Mouse (Mus musculus): ENCODE data around the gene Cnnm4. TPM values are rescaled to one million over a fixed set of nuclear protein-coding genes. Genes with fewer than 3 reads are reported as not detected.

The Cnnm4 gene
- polyA plus RNA-seq (2014; fragmentation: Nextera tagmentation; extraction: Ambion mirVana), result 10.9 and 11.0 TPM in 2 replicates

DNA sequence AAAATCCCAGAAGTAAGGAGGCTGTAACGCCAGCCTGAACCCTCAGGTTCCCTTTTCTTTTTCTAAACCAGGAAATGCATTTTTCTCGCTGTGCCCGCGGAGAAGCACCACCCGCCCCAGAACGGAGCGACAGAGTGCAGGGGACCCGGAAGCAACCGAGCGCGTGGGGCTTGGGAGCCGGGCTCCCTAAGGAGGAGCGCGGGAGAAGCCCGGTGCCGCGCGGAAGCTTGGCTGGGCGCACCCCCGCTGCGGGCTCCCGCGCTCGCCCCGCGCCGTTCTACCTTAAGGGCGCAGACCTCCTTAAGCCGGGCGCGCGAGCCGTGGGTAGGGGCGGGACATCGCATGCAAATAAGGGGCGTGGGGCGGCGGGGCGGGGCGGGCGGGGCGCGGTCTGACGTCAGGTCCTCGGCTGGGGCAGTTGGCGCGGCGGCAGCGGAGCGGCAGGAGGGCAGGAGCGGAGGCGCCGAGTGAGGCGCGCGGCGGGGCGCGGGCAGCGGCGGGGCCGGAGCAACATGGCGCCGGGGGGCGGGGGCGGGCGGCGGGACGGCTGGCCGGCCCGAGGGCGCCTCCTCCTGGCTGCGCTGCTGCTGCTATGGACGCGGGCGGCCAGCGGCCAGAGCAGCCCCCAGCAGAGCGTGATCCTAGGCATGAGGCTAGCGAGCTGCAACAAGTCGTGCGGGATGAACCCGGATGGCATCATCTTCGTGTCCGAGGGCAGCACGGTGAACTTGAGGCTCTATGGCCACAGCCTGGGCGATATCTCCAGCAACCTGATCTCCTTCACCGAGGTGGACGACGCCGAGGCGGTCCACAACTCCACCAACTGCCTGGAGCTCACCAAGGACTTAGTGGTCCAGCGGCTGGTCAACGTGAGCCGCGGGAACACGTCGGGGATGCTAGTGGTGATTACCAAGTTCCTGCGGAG, at the start of gene Cnnm4:
Gene Cnnm4, plus strand, starts transcription at position 440 of the 925 bp plus-strand sequence.
- Histone ChIP-seq H3K4me3 (ENCODE audit: low read depth, low read length) (peak within 1 kb of the TSS; percentile 55), H3K4me2 (peak within 1 kb of the TSS; percentile 89), H3K27ac (ENCODE audit: low read depth) (peak within 1 kb of the TSS; percentile 1; the same call in 1 of the 2 replicates), H3K27me3 (ENCODE audit: insufficient read depth, low read length) (no peaks in the 10 kb centered on the region), H3K4me1 (ENCODE audit: insufficient read depth) (peaks cover 36% of the 10 kb centered on the region), H3K9me3 (ENCODE audit: low read depth, low read length) (no peaks in the 10 kb centered on the region), H3K36me3 (ENCODE audit: insufficient read depth) (no peaks in the 10 kb centered on the region), H3K9ac (peak within 1 kb of the TSS; percentile 65)
- DNase-seq (peak; percentile 93), ATAC-seq (ENCODE audit: insufficient read depth) (peak; percentile 93)
- WGBS, result under 1% methylated on average over 78 of the region's 98 CpGs
- TF ChIP-seq CTCF (IDR thresholded peaks at IDR 0.05; ENCODE audit: low read depth), result peak; percentile 49

DNA sequence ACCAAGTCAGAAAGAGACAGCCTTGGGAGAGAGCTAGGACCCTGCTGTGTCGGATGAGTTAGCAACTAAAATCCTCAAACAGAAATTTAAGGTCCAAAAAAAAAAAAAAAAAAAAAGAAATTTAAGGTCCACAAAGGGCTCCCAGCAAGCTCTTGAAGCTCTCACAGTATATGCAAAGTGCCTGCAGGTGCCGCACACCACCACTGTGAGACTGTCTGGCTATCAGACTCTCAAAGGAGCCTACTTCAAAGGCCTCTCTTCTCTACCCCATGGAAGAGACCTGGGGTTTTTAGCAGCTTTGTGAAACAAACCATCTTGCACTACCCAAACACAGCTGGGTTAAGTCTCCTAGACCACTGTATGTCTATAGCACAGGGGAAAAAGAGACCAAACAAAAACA, 41.9 kb upstream of the Cnnm4 start:
- TF ChIP-seq CTCF (IDR thresholded peaks at IDR 0.05; ENCODE audit: low read depth), result no peak
- Histone ChIP-seq H3K36me3 (ENCODE audit: insufficient read depth) (peaks cover 80% of the 10 kb centered on the region), H3K9ac (no peak overlapping the region), H3K4me3 (ENCODE audit: low read depth, low read length) (no peak overlapping the region), H3K9me3 (ENCODE audit: low read depth, low read length) (no peaks in the 10 kb centered on the region), H3K4me2 (no peak overlapping the region), H3K4me1 (ENCODE audit: insufficient read depth) (no peaks in the 10 kb centered on the region), H3K27me3 (ENCODE audit: insufficient read depth, low read length) (no peaks in the 10 kb centered on the region), H3K27ac (ENCODE audit: low read depth) (no peak overlapping the region)
- WGBS, result 90% methylated on average over 2 of the region's 2 CpGs
- DNase-seq (no peak), ATAC-seq (ENCODE audit: insufficient read depth) (no peak)

DNA sequence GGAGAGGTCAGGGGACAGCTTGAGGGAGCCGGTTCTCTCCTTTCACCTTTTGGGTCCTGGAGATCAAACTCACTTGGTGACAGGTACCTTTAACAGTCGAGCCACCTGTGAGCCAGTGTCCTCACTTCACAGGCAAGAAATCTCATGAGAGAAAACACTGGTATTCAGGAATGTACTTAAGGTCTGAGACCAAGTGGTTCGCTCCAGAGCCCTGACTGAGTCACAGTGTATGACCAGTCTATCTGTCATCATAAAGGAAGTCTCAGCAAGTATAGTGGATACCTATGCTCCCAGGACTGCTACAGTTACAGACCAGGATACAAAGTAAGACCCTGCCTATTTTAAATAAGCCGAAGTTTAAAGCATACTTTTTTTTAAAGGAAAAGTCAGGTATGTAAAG, 38.4 kb upstream of the Cnnm4 start:
- Histone ChIP-seq H3K27me3 (ENCODE audit: insufficient read depth, low read length) (no peaks in the 10 kb centered on the region), H3K4me1 (ENCODE audit: insufficient read depth) (no peaks in the 10 kb centered on the region), H3K36me3 (ENCODE audit: insufficient read depth) (peaks cover 78% of the 10 kb centered on the region), H3K27ac (ENCODE audit: low read depth) (no peak overlapping the region), H3K4me3 (ENCODE audit: low read depth, low read length) (no peak overlapping the region), H3K9ac (no peak overlapping the region), H3K4me2 (no peak overlapping the region), H3K9me3 (ENCODE audit: low read depth, low read length) (no peaks in the 10 kb centered on the region)
- 55% methylated on average over 4 of the region's 4 CpGs for whole genome bisulfite sequencing
- DNase-seq (no peak), ATAC-seq (ENCODE audit: insufficient read depth) (no peak)
- no peak for TF ChIP-seq CTCF (IDR thresholded peaks at IDR 0.05; ENCODE audit: low read depth)

DNA sequence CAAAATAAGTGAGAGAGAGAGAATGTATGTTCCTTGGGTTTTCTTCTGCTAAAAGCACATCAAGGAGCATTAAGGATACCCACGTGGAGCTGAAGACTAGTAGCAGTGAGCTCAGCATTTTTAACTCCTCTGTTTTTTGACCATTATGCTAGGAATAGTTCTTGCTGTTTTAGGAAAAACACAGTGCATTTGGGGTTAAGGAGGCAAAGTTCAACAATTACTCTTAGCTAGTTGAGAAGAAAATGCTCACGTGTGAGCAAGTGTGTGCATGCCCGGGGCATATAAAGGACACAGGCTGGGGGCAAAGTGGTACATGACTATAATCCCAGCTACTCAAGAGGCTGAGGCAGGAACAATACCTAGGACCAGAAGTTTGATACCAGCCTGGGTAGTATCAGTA, 37.8 kb upstream of the Cnnm4 start:
- 81% methylated on average over 3 of the region's 3 CpGs for WGBS
- no peaks in the 10 kb centered on the region for H3K4me1 ChIP-seq (ENCODE audit: insufficient read depth)
- H3K4me2 ChIP-seq, result no peak overlapping the region
- DNase-seq, result no peak
- ATAC-seq (ENCODE audit: insufficient read depth), result no peak
- H3K9me3 ChIP-seq (ENCODE audit: low read depth, low read length), result no peaks in the 10 kb centered on the region
- no peak overlapping the region for H3K4me3 ChIP-seq (ENCODE audit: low read depth, low read length)
- H3K36me3 ChIP-seq (ENCODE audit: insufficient read depth), result peaks cover 76% of the 10 kb centered on the region
- H3K27ac ChIP-seq (ENCODE audit: low read depth), result no peak overlapping the region
- no peaks in the 10 kb centered on the region for H3K27me3 ChIP-seq (ENCODE audit: insufficient read depth, low read length)
- TF ChIP-seq CTCF (IDR thresholded peaks at IDR 0.05; ENCODE audit: low read depth), result no peak
- no peak overlapping the region for H3K9ac ChIP-seq

DNA sequence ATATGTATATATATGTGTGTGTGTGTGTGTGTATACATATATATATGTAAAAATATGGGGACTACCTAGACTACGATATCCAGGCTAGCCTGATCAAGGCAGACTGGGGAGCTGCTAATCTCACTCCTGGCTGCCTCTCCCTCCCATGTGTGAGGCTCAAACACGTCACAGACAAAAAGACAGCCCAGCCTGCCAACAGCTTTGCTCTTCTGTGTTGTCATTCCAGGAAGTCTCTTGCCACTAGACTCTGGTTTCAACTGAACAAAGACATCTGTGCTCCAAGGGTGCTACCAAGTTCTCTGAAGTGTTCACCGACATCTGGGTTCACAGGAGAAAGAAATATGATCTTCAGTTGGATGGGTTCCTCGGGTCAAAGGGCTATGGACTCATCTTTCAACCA, 36.3 kb upstream of the Cnnm4 start:
- no peak overlapping the region for H3K4me3 ChIP-seq (ENCODE audit: low read depth, low read length)
- peaks cover 77% of the 10 kb centered on the region for H3K36me3 ChIP-seq (ENCODE audit: insufficient read depth)
- no peaks in the 10 kb centered on the region for H3K9me3 ChIP-seq (ENCODE audit: low read depth, low read length)
- no peaks in the 10 kb centered on the region for H3K27me3 ChIP-seq (ENCODE audit: insufficient read depth, low read length)
- no peak overlapping the region for H3K9ac ChIP-seq
- TF ChIP-seq CTCF (IDR thresholded peaks at IDR 0.05; ENCODE audit: low read depth), result no peak
- ATAC-seq (ENCODE audit: insufficient read depth), result no peak
- no peak for DNase-seq
- 67% methylated on average over 4 of the region's 4 CpGs for WGBS
- no peaks in the 10 kb centered on the region for H3K4me1 ChIP-seq (ENCODE audit: insufficient read depth)
- H3K27ac ChIP-seq (ENCODE audit: low read depth), result no peak overlapping the region
- H3K4me2 ChIP-seq, result no peak overlapping the region

DNA sequence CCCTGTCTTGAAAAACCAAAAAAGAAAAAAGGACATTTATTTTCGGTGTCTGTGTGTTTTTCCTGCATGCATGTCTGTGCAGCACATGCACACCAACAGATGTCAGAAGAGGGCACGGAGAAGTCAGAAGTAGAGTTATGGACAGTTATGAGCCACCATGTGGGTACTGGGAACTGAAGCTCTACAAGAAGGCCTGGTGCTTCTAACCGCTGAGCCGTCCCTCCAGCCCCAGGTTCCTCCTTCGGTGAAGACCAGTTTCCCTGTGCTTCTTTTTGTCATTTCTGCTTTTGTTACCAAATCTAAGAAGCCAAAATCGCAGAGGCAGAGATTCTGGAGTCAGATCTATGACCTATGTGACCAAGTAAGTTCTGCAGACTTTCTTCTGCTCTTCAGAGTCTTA, 34.9 kb upstream of the Cnnm4 start:
- no peaks in the 10 kb centered on the region for H3K4me1 ChIP-seq (ENCODE audit: insufficient read depth)
- H3K4me3 ChIP-seq (ENCODE audit: low read depth, low read length), result no peak overlapping the region
- no peak overlapping the region for H3K9ac ChIP-seq
- peaks cover 65% of the 10 kb centered on the region for H3K36me3 ChIP-seq (ENCODE audit: insufficient read depth)
- H3K27me3 ChIP-seq (ENCODE audit: insufficient read depth, low read length), result no peaks in the 10 kb centered on the region
- H3K4me2 ChIP-seq, result no peak overlapping the region
- 94% methylated on average over 6 of the region's 6 CpGs for WGBS
- TF ChIP-seq CTCF (IDR thresholded peaks at IDR 0.05; ENCODE audit: low read depth), result no peak
- ATAC-seq (ENCODE audit: insufficient read depth) (no peak), DNase-seq (no peak)
- no peak overlapping the region for H3K27ac ChIP-seq (ENCODE audit: low read depth)
- no peaks in the 10 kb centered on the region for H3K9me3 ChIP-seq (ENCODE audit: low read depth, low read length)

DNA sequence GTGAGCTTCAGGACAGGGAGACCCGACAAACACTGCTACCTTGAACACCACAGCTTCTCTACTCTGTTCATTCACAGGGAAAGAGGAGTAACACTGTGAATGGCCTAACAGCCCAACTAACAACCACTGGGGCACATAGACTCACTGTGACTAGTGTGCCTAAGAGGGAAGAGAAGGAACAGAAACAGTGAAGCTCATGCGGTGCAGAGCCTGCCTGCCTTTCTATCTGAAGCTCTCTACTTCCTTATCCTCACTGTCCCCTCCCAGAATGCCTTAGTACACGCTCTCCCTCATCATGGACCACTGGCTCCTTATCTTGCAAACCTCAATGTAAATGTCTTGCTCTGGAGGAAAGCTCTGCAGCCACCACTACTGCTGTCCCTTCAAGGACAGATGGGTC, 34.2 kb upstream of the Cnnm4 start:
- no peak overlapping the region for H3K4me3 ChIP-seq (ENCODE audit: low read depth, low read length)
- WGBS, result 90% methylated on average over 3 of the region's 3 CpGs
- no peak for DNase-seq
- no peaks in the 10 kb centered on the region for H3K9me3 ChIP-seq (ENCODE audit: low read depth, low read length)
- no peak for ATAC-seq (ENCODE audit: insufficient read depth)
- no peak for TF ChIP-seq CTCF (IDR thresholded peaks at IDR 0.05; ENCODE audit: low read depth)
- H3K4me1 ChIP-seq (ENCODE audit: insufficient read depth), result no peaks in the 10 kb centered on the region
- peaks cover 59% of the 10 kb centered on the region for H3K36me3 ChIP-seq (ENCODE audit: insufficient read depth)
- H3K27me3 ChIP-seq (ENCODE audit: insufficient read depth, low read length), result no peaks in the 10 kb centered on the region
- no peak overlapping the region for H3K9ac ChIP-seq
- H3K27ac ChIP-seq (ENCODE audit: low read depth), result no peak overlapping the region
- H3K4me2 ChIP-seq, result no peak overlapping the region

Data from lung, embryonic 14.5 days (tissue).